Comparison of ENCODE assay signal across 9 mouse cellular contexts in the genomic region with DNA sequence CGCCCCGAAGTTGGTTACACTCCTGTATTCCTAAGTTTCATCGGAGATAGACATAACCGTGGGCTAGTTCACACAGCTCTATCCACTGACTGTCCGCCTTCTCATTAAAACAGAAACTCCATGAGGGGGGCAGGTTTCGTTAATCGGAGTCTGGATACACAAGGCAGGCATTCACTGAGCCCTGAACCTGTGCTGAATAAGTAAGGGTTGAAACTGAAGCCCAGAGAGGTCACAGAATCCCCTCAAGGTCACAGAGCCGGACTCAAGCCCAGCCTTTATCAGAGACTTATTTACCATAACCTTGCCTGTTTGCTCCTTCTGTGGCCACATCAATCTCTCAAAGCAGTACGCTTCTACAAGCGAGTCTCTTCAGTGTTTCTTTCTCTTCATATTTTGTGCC. TPM values are rescaled to one million over a fixed set of nuclear protein-coding genes. Genes with fewer than 3 reads are reported as not detected.
DNase-seq lines count a peak whose midpoint lies in the region; ATAC-seq and TF ChIP-seq lines count a peak whose summit lies in the region.
"Had no signal": no experiment of that assay in that cellular context is flagged by ENCODE, and none has a peak within 500 bp of the region (broad histone marks: within the 10 kb centered on the region; RNA-seq: fewer than 3 reads in every experiment).

No protein-coding gene starts in this region.

- DNase-seq in heart, postnatal 14 days, result no peak
- DNase-seq in embryonic facial prominence, embryonic 11.5 days (ENCODE audit: low spot score), result no peak
- DNase-seq in heart, postnatal 0 days (ENCODE audit: low spot score), result no peak
- peak; percentile 79 for DNase-seq in midbrain, embryonic 11.5 days (ENCODE audit: low spot score, missing footprints)
- no peak for DNase-seq in thymus, postnatal 0 days (ENCODE audit: low spot score)
- DNase-seq in testis, postnatal 10 days (ENCODE audit: low spot score), result no peak
- DNase-seq: cerebellum, postnatal 14 days had no signal

- no peaks in the 10 kb centered on the region for H3K9me3 ChIP-seq in heart, embryonic 15.5 days (replicated peaks)
- H3K9me3 ChIP-seq in embryonic facial prominence, embryonic 11.5 days (replicated peaks; ENCODE audit: control insufficient read depth, low read length), result no peaks in the 10 kb centered on the region
- no peaks in the 10 kb centered on the region for H3K9me3 ChIP-seq in heart, postnatal 0 days (replicated peaks; ENCODE audit: control insufficient read depth, low read length)
- H3K9me3 ChIP-seq in midbrain, embryonic 11.5 days (ENCODE audit: control insufficient read depth, low read length), result no peaks in the 10 kb centered on the region

- TF ChIP-seq CTCF in heart, postnatal 0 days (IDR thresholded peaks at IDR 0.05; ENCODE audit: low read depth), result no peak

- peak overlapping the region; percentile 75 for H3K4me2 ChIP-seq in heart, embryonic 15.5 days
- H3K4me2 ChIP-seq in embryonic facial prominence, embryonic 11.5 days (ENCODE audit: low read depth, low read length), result no peak overlapping the region; the same call in none of the 2 replicates
- peak overlapping the region; percentile 76 for H3K4me2 ChIP-seq in heart, postnatal 0 days (ENCODE audit: low read depth, low read length)
- peak overlapping the region; percentile 87 for H3K4me2 ChIP-seq in midbrain, embryonic 11.5 days

- H3K27ac ChIP-seq in heart, embryonic 15.5 days, result peak overlapping the region; percentile 98
- H3K27ac ChIP-seq in embryonic facial prominence, embryonic 11.5 days (replicated peaks; ENCODE audit: low read depth, low read length), result no peak overlapping the region
- H3K27ac ChIP-seq in heart, postnatal 0 days (ENCODE audit: low read depth), result peak overlapping the region; percentile 93
- H3K27ac ChIP-seq in midbrain, embryonic 11.5 days (ENCODE audit: low read depth, low read length), result no peak overlapping the region

- H3K27me3 ChIP-seq in heart, embryonic 15.5 days, result no peaks in the 10 kb centered on the region
- no peaks in the 10 kb centered on the region for H3K27me3 ChIP-seq in embryonic facial prominence, embryonic 11.5 days (ENCODE audit: control insufficient read depth, insufficient read depth, low read length)
- no peaks in the 10 kb centered on the region for H3K27me3 ChIP-seq in heart, postnatal 0 days (ENCODE audit: control insufficient read depth, insufficient read depth, low read length)
- no peaks in the 10 kb centered on the region for H3K27me3 ChIP-seq in midbrain, embryonic 11.5 days (ENCODE audit: control insufficient read depth, insufficient read depth, low read length)

- peak overlapping the region; percentile 96 for H3K4me3 ChIP-seq in heart, embryonic 15.5 days
- H3K4me3 ChIP-seq in embryonic facial prominence, embryonic 11.5 days (ENCODE audit: low read depth, low read length), result no peak overlapping the region
- peak overlapping the region; percentile 88 for H3K4me3 ChIP-seq in heart, postnatal 0 days (ENCODE audit: low read depth, low read length)
- no peak overlapping the region for H3K4me3 ChIP-seq in midbrain, embryonic 11.5 days (ENCODE audit: low read depth, low read length)

- no peak for ATAC-seq in heart, embryonic 15.5 days (replicated peaks; ENCODE audit: insufficient number of reproducible peaks, insufficient read depth, low FRiP score, low read depth)
- ATAC-seq in embryonic facial prominence, embryonic 11.5 days (replicated peaks; ENCODE audit: insufficient number of reproducible peaks, low FRiP score, low TSS enrichment, low read depth), result no peak
- ATAC-seq in heart, postnatal 0 days (ENCODE audit: insufficient read depth, low read depth), result no peak
- no peak for ATAC-seq in midbrain, embryonic 11.5 days (ENCODE audit: low FRiP score)
- ATAC-seq in CD4-positive, CD25-positive, alpha-beta regulatory T cell, adult 4 months, result no peak

- H3K9ac ChIP-seq in heart, embryonic 15.5 days, result peak overlapping the region; percentile 97
- 0 out of 2 replicates have a peak overlapping the region, but pooled peaks have one; percentile 22 for H3K9ac ChIP-seq in embryonic facial prominence, embryonic 11.5 days (replicated peaks; ENCODE audit: low read length)
- H3K9ac ChIP-seq in heart, postnatal 0 days (replicated peaks; ENCODE audit: low read depth, low read length), result peak overlapping the region; percentile 88
- no peak overlapping the region for H3K9ac ChIP-seq in midbrain, embryonic 11.5 days (ENCODE audit: low read length)

- 43% methylated on average over 10 of the region's 10 CpGs for WGBS in heart, embryonic 15.5 days
- 66% methylated on average over 10 of the region's 10 CpGs for WGBS in embryonic facial prominence, embryonic 11.5 days
- 36% methylated on average over 10 of the region's 10 CpGs for WGBS in heart, postnatal 0 days
- 67% methylated on average over 10 of the region's 10 CpGs for WGBS in midbrain, embryonic 11.5 days

- H3K36me3 ChIP-seq in heart, embryonic 15.5 days, result no peaks in the 10 kb centered on the region
- no peaks in the 10 kb centered on the region for H3K36me3 ChIP-seq in embryonic facial prominence, embryonic 11.5 days (replicated peaks; ENCODE audit: control insufficient read depth, insufficient read depth, low read depth, low read length)
- no peaks in the 10 kb centered on the region for H3K36me3 ChIP-seq in heart, postnatal 0 days (replicated peaks; ENCODE audit: control insufficient read depth, insufficient read depth, low read length)
- no peaks in the 10 kb centered on the region for H3K36me3 ChIP-seq in midbrain, embryonic 11.5 days (ENCODE audit: control insufficient read depth, insufficient read depth, low read length)

- intact Hi-C loops in heart, postnatal 14 days (cut with DNase I), result loop anchor here (5.0 kb wide), 1 partner anchor 53 kb away; no protein-coding TSS in a partner anchor

- TF ChIP-seq EP300 in heart, postnatal 0 days (IDR thresholded peaks at IDR 0.05; ENCODE audit: low read depth), result no peak

- peaks cover 38% of the 10 kb centered on the region for H3K4me1 ChIP-seq in heart, embryonic 15.5 days (replicated peaks)
- no peaks in the 10 kb centered on the region; the same call in 1 of the 2 replicates for H3K4me1 ChIP-seq in embryonic facial prominence, embryonic 11.5 days (ENCODE audit: control insufficient read depth, insufficient read depth, low read length)
- peaks cover 25% of the 10 kb centered on the region; the same call in 1 of the 2 replicates for H3K4me1 ChIP-seq in heart, postnatal 0 days (ENCODE audit: control insufficient read depth, insufficient read depth)
- peaks cover 14% of the 10 kb centered on the region for H3K4me1 ChIP-seq in midbrain, embryonic 11.5 days (ENCODE audit: control insufficient read depth, insufficient read depth, low read length)

RNA-seq across cellular contexts. Expression of gene Strn, which starts 2.2 kb away (rescaled TPM):
- polyA plus RNA-seq in heart, embryonic 15.5 days (2015; fragmentation: Nextera tagmentation; extraction: Ambion mirVana), result 11.1 and 12.0 TPM in 2 replicates
- total RNA-seq in heart, postnatal 14 days (2021), result 10 to 100 TPM; 30.1 to 32.2 TPM
- 5.8 TPM in 2 replicates for polyA plus RNA-seq in embryonic facial prominence, embryonic 11.5 days (2014; fragmentation: Nextera tagmentation; extraction: Ambion mirVana)
- total RNA-seq in heart, postnatal 0 days (2014; rRNA removed; ENCODE audit: low replicate concordance), result 29.1 and 44.3 TPM in 2 replicates
- 8.0 and 8.2 TPM in 2 replicates for polyA plus RNA-seq in heart, postnatal 0 days (2015; fragmentation: Nextera tagmentation; extraction: Ambion mirVana)
- polyA plus RNA-seq in midbrain, embryonic 11.5 days (2014; fragmentation: Nextera tagmentation; extraction: Ambion mirVana), result 6.7 and 7.9 TPM in 2 replicates
- 4.1 and 5.4 TPM in 2 replicates for polyA plus RNA-seq in thymus, postnatal 0 days (2015; fragmentation: Nextera tagmentation; extraction: Ambion mirVana)
- polyA plus RNA-seq in CD4-positive, CD25-positive, alpha-beta regulatory T cell, adult 4 months (2017; shearing (Covaris generic)), result 1 to 10 TPM; 7.4 to 9.9 TPM

Comparison
In these comparisons a context has a peak if more than half of its experiments do, and no peak if none do; other contexts are left out.
1. H3K27ac ChIP-seq: peak in heart, embryonic 15.5 days (single experiment) and heart, postnatal 0 days (single experiment); none in embryonic facial prominence, embryonic 11.5 days (single experiment) and midbrain, embryonic 11.5 days (single experiment).
2. H3K4me3 ChIP-seq: peak in heart, embryonic 15.5 days (single experiment) and heart, postnatal 0 days (single experiment); none in embryonic facial prominence, embryonic 11.5 days (single experiment) and midbrain, embryonic 11.5 days (single experiment).